Mouse (Mus musculus): ENCODE data around the gene Vsig4.
"Not testable (repeated sequence)": the region's sequence is repeated elsewhere in the genome, so short reads cannot be mapped to it uniquely, and the experiment has no call there.

Gene Vsig4

DNA sequence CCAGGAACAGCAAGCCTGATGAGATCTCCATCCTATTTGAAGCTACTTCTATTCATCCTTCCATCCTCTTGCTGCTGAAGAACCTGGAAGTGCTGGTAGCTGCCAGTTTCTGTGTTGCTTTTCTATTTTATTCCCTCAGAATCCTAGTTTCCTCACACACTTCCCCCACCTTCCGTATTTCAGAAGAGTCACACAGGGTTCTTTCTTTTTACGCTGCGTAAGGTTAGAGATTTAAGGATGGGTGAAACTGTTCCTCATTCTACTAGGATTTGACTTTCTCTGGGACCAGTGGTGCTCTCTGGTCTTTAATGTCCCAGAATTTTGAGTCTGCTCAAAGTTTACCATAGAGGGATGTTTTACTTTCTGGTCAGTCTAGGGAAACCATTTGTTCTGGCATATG lies at the start of gene Vsig4:
Gene Vsig4 (minus strand): TSS at position 101 of the 400 bp plus-strand sequence.
- no peak for DNase-seq

DNA sequence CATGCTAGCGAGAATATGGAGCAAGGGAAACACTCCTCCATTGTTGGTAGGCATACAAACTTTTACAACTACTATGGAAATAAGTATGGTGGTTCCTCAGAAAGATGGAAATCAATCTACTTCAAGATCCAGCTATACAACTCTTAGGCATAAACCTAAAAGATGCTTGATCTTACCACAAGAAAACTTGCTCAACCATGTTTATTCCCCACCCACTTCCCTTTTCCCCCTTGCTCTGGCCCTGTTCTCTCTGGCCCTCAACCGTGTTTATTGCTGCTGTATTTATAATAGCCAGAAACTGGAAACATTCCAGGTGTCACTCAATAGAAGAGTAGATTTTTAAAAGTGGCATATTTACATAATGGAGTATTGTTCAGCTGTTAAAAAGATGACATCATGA lies 45.9 kb upstream of the Vsig4 start:
- no peak for DNase-seq

DNA sequence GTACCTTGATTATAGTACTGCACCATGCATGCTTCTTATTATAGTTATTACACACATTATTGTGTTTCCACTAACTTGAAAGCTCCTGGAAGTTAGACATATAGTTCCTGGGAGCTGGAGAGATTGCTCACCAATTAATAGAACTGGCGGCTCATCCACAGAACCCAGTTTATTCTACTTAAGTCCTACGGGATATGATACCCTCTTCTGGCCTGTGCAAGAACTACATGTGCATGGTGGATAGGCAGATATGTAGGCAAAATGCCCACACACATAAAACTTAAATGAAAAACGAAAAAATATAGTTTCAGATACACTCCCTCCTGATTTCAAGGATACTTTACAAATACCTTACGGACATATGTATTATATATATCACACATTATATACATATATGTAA lies 36.5 kb upstream of the Vsig4 start:
- no peak for DNase-seq

DNA sequence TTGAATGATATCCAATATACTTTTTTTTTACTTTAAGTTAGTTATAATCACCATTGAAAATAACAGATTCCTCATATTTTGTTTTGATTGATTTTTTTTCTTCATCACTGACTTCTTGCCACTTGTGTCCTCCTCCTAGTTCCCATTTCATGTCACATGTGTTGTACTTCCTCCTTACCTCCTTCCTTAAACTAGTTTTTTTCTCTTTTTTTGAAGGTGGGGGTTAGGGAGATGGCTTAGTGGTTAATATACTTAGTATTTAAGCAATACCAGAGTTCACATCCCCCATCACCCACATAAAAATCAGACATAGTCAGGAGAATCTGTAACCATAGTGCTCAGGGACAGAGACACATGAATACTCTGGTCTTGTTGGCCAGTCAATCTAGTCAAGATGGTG lies 36.7 kb downstream of the Vsig4 start:
- DNase-seq: no peak

DNA sequence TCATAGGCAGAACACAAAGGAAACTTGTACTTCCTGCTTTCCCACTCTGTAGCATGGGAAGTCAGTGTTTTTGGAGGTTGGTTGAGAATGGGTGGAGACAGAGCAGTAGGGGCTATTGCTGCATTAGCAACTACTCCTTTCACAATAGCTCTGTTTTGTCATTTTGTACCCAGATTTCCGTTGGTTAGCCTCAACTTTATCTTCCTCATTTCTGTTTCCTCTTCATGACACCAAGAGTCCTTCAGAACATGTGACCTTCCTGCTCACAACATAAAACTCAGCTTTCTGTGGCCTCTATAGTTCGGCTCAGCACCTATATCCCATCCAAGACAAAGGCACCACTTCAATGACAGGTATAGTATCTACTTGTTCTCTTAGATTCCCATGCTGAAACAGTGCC lies 53.6 kb downstream of the Vsig4 start:
- DNase-seq: no peak

DNA sequence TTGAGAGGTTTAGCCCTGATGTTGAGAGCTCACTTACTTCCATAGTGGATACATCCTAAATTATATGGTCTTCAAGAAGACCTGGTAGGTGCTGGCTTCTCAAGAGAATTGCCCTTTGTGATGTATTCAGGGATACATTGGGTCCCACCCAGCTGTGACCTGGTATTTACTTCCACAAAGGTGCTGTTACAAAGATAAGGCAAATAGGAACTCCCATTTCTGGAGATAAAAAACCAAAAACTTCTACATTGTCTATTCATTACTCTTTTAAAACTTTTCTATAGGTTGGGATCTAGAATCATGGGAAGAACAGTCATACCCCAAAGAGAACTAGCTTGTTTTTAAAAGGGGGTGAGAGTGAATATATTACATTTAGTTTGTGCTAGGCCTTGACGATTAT lies 54.2 kb downstream of the Vsig4 start:
- DNase-seq: no peak

DNA sequence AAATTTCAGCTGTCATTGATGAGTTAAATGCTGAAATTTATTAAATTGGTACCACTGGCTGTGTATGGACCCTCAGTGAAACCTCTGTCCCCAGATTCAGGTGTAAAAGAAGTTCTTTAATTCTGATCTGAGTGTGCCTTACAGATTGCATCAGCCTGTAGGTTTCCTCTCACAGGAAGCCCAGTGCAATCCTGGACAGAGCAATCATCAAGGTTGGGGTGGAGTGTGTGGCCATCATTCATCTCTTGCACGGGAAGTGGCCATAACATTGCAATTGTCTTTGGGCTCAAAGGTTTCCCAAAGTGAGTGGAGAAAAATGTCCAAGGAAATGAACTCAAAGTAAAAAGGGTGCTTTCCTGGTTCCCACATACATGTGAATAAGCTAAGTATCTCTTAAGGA lies 57.5 kb downstream of the Vsig4 start:
- DNase-seq: no peak

DNA sequence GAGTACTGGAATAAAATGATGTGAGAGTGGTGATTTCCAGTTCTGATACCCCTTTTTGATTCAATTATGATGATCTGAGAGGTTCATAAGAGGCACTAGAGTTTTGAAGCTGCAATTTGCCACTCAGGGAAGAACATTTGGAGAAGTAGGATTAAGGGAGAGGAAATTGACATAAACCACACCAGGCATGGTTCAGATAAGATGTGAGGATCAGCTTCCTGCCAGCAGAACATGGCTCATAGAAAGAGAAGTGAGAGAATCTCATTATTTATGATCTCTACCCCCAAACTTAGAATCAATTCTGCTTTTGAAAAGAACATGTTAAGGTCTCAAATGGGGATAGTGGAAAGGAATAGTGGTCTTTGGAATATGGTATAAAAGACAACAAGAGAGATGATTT lies 66.2 kb downstream of the Vsig4 start:
- no peak for DNase-seq

DNA sequence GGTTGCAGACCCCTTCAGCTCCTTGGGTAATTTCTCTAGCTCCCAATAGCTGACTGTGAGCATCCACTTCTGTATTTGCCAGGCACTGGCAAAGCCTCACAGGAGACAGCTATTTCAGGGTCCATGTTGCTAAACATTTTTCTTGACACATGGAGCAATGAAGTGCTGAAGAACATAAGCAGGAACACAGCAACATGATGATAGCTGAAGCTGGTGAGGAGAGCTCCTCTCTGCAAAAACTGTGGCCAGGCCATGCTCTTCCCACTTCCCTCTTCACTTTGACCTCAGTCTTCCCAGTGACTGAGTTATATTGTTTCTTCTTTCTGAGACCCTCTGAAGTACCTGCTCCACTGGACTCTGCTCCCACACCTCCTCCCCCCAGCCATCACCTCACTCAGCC lies 67.8 kb downstream of the Vsig4 start:
- no peak for DNase-seq

DNA sequence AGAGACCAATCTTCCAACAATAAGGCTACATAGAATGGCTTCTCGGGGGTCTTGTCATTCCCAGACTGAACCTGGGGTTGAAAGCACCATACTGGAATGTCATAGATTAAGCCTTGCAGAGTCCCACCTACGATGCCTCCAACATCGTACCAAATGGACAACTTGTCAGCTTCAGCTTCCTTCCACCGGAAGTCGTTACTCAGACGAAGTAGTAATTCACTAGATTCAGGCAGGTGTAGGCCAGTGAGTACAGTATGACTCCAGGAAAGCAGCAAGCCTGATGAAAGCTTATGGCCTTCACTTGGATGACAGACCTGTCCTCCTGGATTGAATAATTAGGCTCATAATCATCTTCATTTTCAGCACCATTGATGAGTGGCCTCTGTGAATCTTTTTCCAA lies 69.0 kb downstream of the Vsig4 start:
- DNase-seq: no peak

DNA sequence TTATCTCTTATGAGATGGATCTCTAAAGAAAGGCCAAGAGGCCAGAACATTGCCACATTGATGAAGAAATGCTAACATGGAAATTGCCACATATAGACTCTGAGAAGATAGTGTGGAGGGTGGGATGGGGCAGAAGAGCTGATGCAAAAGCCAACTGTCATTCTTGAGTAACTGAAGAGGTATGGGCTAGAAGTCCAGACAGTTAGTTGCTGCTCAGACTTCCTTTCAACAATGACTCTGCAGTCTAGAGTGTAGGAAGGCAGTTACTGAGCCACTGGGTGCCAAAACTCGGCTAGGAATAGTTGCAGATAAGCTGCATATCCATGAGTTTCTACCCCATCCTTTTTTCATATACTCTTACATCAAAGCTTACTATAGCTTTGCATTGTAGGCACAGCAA lies 75.2 kb downstream of the Vsig4 start:
- no peak for DNase-seq

DNA sequence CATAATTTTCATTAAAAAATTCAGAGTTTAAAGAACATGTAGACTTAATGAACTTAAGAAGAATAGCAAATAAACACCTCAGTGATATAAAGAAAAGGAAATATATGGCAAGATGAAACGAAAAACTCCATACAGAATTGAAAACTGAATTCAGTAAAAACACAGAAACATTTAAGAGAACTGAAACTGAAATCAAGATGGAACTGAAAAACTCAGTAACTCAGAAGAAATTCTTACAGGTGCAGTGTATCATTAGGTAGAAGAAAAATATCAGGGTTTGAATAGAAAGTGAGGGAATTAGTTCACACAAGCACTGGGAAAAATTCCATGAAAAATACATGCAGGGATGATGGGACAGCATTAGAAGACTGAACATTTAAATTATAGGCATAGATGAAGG lies 86.4 kb downstream of the Vsig4 start:
- no peak for DNase-seq

DNA sequence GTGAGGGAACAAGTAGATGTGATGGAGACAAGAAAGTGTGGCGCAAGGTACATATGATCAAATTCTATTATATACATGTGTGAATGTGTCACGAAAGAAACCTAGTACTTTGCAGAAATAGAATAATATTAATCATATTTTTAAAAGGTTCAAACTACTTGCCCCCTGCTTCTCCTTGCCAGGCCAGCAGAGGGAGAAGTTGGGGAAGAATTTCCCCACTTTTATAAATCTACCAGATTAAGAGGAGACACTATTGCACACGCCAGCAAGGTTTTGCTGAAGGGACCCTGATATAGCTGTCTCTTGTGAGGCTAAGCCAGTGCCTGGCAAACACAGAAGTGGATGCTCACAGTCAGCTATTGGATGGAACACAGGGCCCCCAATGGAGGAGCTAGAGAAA lies 88.1 kb downstream of the Vsig4 start:
- not testable (repeated sequence) for DNase-seq
